Mouse (Mus musculus) small intestine, adult 2 months (tissue): ENCODE results near the gene Plekhg5. TPM values are rescaled to one million over a fixed set of nuclear protein-coding genes. Genes with fewer than 3 reads are reported as not detected.

Source experiments
- H3K27ac ChIP-seq: fragments of 200-500 bp; 2 replicates; pipeline ENCODE4 v1.5.1; 2012; ENCODE audit warnings: low read depth, low read length, control low read depth, inconsistent platforms; ENCODE audit not compliant: insufficient read depth
- H3K27me3 ChIP-seq: fragments of 200-500 bp; 2 replicates; pipeline ENCODE4 v1.6.1; 2012; ENCODE audit warnings: mild to moderate bottlenecking, moderate library complexity, low read length, inconsistent platforms; ENCODE audit not compliant: control insufficient read depth, insufficient read depth
- H3K36me3 ChIP-seq: fragments of 200-500 bp; 2 replicates; pipeline ENCODE4 v1.6.1; 2012; ENCODE audit warnings: mild to moderate bottlenecking, low read length, control low read depth, inconsistent platforms; ENCODE audit not compliant: control insufficient read depth, insufficient read depth
- H3K4me1 ChIP-seq: fragments of 200-500 bp; 2 replicates; pipeline ENCODE4 v1.6.1; 2012; ENCODE audit warnings: low read length, inconsistent platforms, mixed read lengths; ENCODE audit not compliant: control insufficient read depth, insufficient read depth, insufficient read length
- H3K4me3 ChIP-seq: fragments of 200-500 bp; 2 replicates; pipeline ENCODE4 v1.5.1; 2012; ENCODE audit warnings: low read depth, mild to moderate bottlenecking, control low read depth, inconsistent platforms, low read length, moderate library complexity
- CTCF ChIP-seq: fragments of 200-500 bp; IDR thresholded peaks from 2 replicates; pipeline ENCODE4 v1.5.1; 2012; ENCODE audit warnings: low read depth, mild to moderate bottlenecking, control low read depth, inconsistent platforms, low read length, moderate library complexity, mixed read lengths; ENCODE audit not compliant: insufficient replicate concordance, insufficient read length; ENCODE audit errors: extremely low read depth
- POLR2A ChIP-seq: fragments of 200-500 bp; IDR thresholded peaks from 2 replicates; pipeline ENCODE4 v1.6.1; 2012; ENCODE audit warnings: low read depth, mild to moderate bottlenecking, control low read depth, inconsistent platforms, low read length, moderate library complexity
- WGBS: fragments of 180-500 bp; shearing (Covaris S2); methylation state at CpG from one replicate; pipeline ENCODE4 v1.1.7; 2018; 5-methylcytosine and 5-hydroxymethylcytosine counted together
- polyA plus RNA-seq: library from polyadenylated mRNA; depleted of rRNA; stranded (reverse); fragments of >200 nt; gene quantifications from 2 replicates; pipeline ENCODE4 v1.2.3, GENCODE M21; 2012

Plekhg5 gene
- polyA plus RNA-seq, 1 experiment = 15.7 TPM

GRCm38 (mm10) chr4:152070494-152071396 is 1.6 kb upstream of the Plekhg5 start:
- no peak for TF ChIP-seq CTCF
- no peak for TF ChIP-seq POLR2A
- H3K4me3 ChIP-seq = no peak overlapping the region
- H3K27me3 ChIP-seq = no peaks in the 10 kb centered on the region
- H3K27ac ChIP-seq = no peak overlapping the region
- 76% methylated on average over 11 of the region's 11 CpGs for WGBS
- peaks cover 3% of the 10 kb centered on the region; the same call in 1 of the 2 replicates for H3K4me1 ChIP-seq
- H3K36me3 ChIP-seq = no peaks in the 10 kb centered on the region

- no peak for TF ChIP-seq POLR2A
- no peak for TF ChIP-seq CTCF
- 55% methylated on average over 10 of the region's 10 CpGs for WGBS
- H3K27me3 ChIP-seq = no peaks in the 10 kb centered on the region
- no peaks in the 10 kb centered on the region for H3K36me3 ChIP-seq
- no peak overlapping the region for H3K27ac ChIP-seq
- H3K4me1 ChIP-seq = peaks cover 3% of the 10 kb centered on the region; the same call in 1 of the 2 replicates
- no peak overlapping the region for H3K4me3 ChIP-seq
These were observed 357 bp downstream of the Plekhg5 start for GRCm38 (mm10) chr4:152072655-152073054.

DNA sequence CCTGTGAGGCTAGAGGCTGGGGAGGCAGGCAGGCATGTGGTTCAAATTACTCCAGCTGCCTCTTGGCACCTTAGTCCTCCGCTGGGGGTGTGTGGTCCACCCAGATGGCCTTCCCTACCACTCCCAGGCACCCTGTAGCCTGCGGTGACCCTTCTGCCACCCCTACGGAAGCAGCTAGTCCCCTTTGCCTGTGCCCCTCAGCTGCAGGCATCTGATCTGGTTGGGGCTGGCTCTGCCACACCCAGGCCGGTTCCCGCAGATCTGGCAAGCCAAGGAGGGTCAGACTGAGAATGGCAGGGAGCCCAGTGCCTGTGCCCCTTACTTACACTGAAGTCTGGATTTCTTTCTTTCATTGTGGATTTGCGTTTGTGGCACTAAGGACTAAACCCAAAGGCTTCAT is 1.4 kb downstream of the Plekhg5 start:
- WGBS = 60% methylated on average over 6 of the region's 6 CpGs
- Histone ChIP-seq H3K36me3 (no peaks in the 10 kb centered on the region), H3K27me3 (no peaks in the 10 kb centered on the region), H3K4me3 (no peak overlapping the region), H3K27ac (no peak overlapping the region), H3K4me1 (peaks cover 3% of the 10 kb centered on the region; the same call in 1 of the 2 replicates)
- no peak for TF ChIP-seq CTCF
- no peak for TF ChIP-seq POLR2A

DNA sequence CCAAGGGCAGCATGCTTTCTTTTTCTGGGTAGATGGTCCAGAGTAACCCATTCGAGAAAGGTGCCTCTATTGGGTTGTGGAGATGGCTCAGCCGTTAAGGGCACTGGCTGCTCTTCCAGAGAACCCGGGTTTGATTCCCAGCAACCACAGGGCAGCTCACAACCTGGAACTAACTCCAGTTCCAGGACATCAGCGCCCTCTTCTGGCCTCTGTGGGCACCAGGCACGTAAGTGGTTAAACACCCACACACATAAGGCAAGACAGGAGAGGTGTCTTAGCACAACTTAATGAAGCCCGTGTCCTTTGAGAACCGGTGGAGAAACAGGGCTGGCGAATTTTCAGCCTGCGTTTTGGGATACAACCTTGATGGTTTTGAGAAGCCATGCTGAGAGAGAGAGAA is 2.2 kb downstream of the Plekhg5 start:
- H3K4me3 ChIP-seq = no peak overlapping the region
- H3K36me3 ChIP-seq = no peaks in the 10 kb centered on the region
- peaks cover 3% of the 10 kb centered on the region; the same call in 1 of the 2 replicates for H3K4me1 ChIP-seq
- H3K27ac ChIP-seq = no peak overlapping the region
- 83% methylated on average over 9 of the region's 9 CpGs for WGBS
- TF ChIP-seq POLR2A = no peak
- no peak for TF ChIP-seq CTCF
- no peaks in the 10 kb centered on the region for H3K27me3 ChIP-seq

- no peak for TF ChIP-seq CTCF
- TF ChIP-seq POLR2A = no peak
- H3K4me3 ChIP-seq = no peak overlapping the region
- WGBS = 89% methylated on average over 9 of the region's 9 CpGs
- H3K4me1 ChIP-seq = peaks cover 3% of the 10 kb centered on the region; the same call in 1 of the 2 replicates
- H3K27me3 ChIP-seq = no peaks in the 10 kb centered on the region
- no peak overlapping the region for H3K27ac ChIP-seq
- H3K36me3 ChIP-seq = no peaks in the 10 kb centered on the region
These were observed 4.9 kb downstream of the Plekhg5 start for GRCm38 (mm10) chr4:152077191-152077590.

GRCm38 (mm10) chr4:152078105-152078530 is 5.8 kb downstream of the Plekhg5 start:
- Histone ChIP-seq H3K27ac (no peak overlapping the region), H3K4me1 (no peaks in the 10 kb centered on the region), H3K27me3 (no peaks in the 10 kb centered on the region), H3K36me3 (no peaks in the 10 kb centered on the region), H3K4me3 (no peak overlapping the region)
- WGBS = 84% methylated on average over 10 of the region's 10 CpGs
- TF ChIP-seq CTCF (no peak), POLR2A (no peak)

DNA sequence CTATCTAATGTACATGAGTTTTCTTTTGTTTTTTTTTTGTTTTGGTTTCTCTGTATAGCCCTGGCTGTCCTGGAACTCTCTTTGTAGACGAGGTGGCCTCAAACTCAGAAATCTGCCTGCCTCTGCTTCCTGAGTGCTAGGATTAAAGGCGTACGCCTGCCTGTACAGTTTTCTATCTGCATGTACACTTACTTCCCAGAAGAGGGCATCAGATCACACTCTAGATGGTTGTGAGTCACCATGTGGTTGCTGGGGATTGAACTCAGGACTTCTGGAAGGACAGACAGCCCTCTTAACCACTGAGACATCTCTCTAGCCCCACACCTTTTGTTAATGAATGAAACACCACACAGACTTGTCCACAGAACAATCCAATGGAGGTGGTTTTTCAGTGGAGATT is 7.0 kb downstream of the Plekhg5 start:
- Histone ChIP-seq H3K4me1 (no peaks in the 10 kb centered on the region), H3K27ac (no peak overlapping the region), H3K4me3 (no peak overlapping the region), H3K36me3 (no peaks in the 10 kb centered on the region), H3K27me3 (no peaks in the 10 kb centered on the region)
- 81% methylated on average over 3 of the region's 3 CpGs for WGBS
- no peak for TF ChIP-seq CTCF
- TF ChIP-seq POLR2A = no peak
